Mouse (Mus musculus) midbrain, embryonic 15.5 days (tissue): ENCODE measurements at regions not wholly inside any gene's neighbourhood (a gene's known extent, or its start where the extent isn't known, plus 50 kb on each side); places are given as distances from the start of the nearest gene placed in this dataset.
"Not testable (repeated sequence)": the region's sequence is repeated elsewhere in the genome, so short reads cannot be mapped to it uniquely, and the experiment has no call there.

Experiments
- ATAC-seq: fragments of 200-750 bp; cut with Nextera tagmentation; replicated peaks from 2 replicates; pipeline ENCODE4 v1.8.0; 2017; ENCODE audit warnings: moderate TSS enrichment
- H3K27ac ChIP-seq: fragments of 300-500 bp; sonication (generic); 2 replicates; pipeline ENCODE4 v1.5.1; 2015; ENCODE audit warnings: mild to moderate bottlenecking, inconsistent platforms
- H3K27me3 ChIP-seq: fragments of 300-500 bp; sonication (generic); replicated peaks from 2 replicates; pipeline ENCODE4 v1.6.1; 2015; ENCODE audit warnings: inconsistent platforms
- H3K36me3 ChIP-seq: fragments of 300-500 bp; sonication (generic); replicated peaks from 2 replicates; pipeline ENCODE4 v1.6.1; 2015; ENCODE audit warnings: inconsistent platforms
- H3K4me1 ChIP-seq: fragments of 300-500 bp; sonication (generic); 2 replicates; pipeline ENCODE4 v1.6.1; 2015; ENCODE audit warnings: inconsistent platforms
- H3K4me2 ChIP-seq: fragments of 300-500 bp; sonication (generic); 2 replicates; pipeline ENCODE4 v1.6.1; 2015; ENCODE audit warnings: inconsistent platforms, mild to moderate bottlenecking, moderate library complexity
- H3K4me3 ChIP-seq: fragments of 300-500 bp; sonication (generic); 2 replicates; pipeline ENCODE4 v1.5.1; 2015; ENCODE audit warnings: mild to moderate bottlenecking, inconsistent platforms
- H3K9ac ChIP-seq: fragments of 300-500 bp; sonication (generic); 2 replicates; pipeline ENCODE4 v1.6.1; 2015; ENCODE audit warnings: mild to moderate bottlenecking, inconsistent platforms
- H3K9me3 ChIP-seq: fragments of 300-500 bp; sonication (generic); 2 replicates; pipeline ENCODE4 v1.6.1; 2016; ENCODE audit warnings: inconsistent platforms
- WGBS: fragments of 180-500 bp; shearing (Covaris S2); methylation state at CpG from one replicate; pipeline ENCODE4 v1.1.7; 2015; ENCODE audit warnings: mixed read lengths; 5-methylcytosine and 5-hydroxymethylcytosine counted together

DNA sequence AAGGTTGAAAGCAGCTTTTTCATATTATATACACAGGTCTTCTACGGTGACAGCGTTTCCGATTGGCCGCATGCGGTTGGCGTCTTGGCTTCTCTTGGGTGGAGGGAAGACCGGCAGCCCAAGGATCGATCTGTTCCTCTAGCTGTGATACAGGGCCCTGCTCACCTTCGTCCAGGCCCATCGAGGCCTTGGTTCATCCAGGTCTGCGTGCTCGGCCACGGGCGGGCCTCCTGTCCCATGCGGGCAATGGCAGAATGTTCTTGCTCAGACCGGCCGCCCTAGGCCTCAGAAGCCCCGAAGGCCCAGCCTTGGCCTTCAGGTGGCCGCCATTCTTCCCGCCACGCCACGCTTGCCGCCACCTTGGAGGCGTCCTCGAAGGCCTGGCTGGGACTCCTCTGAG, 194.4 kb upstream of the Ppp6c start:
- Histone ChIP-seq H3K27ac (no peak overlapping the region), H3K4me1 (no peaks in the 10 kb centered on the region), H3K9me3 (no peaks in the 10 kb centered on the region), H3K4me3 (no peak overlapping the region), H3K27me3 (no peaks in the 10 kb centered on the region), H3K36me3 (no peaks in the 10 kb centered on the region), H3K4me2 (no peak overlapping the region), H3K9ac (no peak overlapping the region)
- ATAC-seq: no peak
- 97% methylated on average over 25 of the region's 25 CpGs for WGBS

- Histone ChIP-seq H3K36me3 (no peaks in the 10 kb centered on the region), H3K27ac (no peak overlapping the region), H3K9me3 (no peaks in the 10 kb centered on the region), H3K4me1 (no peaks in the 10 kb centered on the region), H3K9ac (no peak overlapping the region), H3K4me3 (no peak overlapping the region), H3K4me2 (no peak overlapping the region), H3K27me3 (no peaks in the 10 kb centered on the region)
- 77% methylated on average over 2 of the region's 2 CpGs for WGBS
- ATAC-seq: no peak
These were observed 174.1 kb upstream of the Ppp6c start for GRCm38 (mm10) chr2:39400336-39400735.

DNA sequence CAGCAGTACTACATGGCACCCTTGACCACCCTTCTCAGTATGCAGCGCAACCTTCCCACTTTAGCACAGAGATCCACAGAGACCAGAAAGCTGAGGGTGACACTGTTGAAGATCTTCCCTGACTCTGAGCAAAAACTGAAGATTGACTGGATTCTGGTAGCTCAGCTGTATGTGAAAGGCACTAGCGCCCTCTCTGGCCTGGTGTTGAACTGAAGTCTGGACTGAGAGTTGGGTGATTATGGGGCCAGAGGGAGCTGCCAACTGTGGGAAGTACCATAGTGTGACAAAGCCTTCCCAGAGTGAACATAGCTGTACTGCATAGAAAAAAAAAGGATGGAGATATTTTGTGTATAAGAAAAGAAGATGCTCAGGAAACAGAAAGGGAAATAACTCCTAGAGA, 173.3 kb upstream of the Ppp6c start:
- H3K27ac ChIP-seq: no peak overlapping the region
- no peaks in the 10 kb centered on the region for H3K27me3 ChIP-seq
- no peak for ATAC-seq
- 73% methylated on average over 2 of the region's 2 CpGs for WGBS
- no peaks in the 10 kb centered on the region for H3K9me3 ChIP-seq
- H3K4me2 ChIP-seq: no peak overlapping the region
- H3K9ac ChIP-seq: no peak overlapping the region
- H3K36me3 ChIP-seq: no peaks in the 10 kb centered on the region
- no peak overlapping the region for H3K4me3 ChIP-seq
- no peaks in the 10 kb centered on the region for H3K4me1 ChIP-seq

DNA sequence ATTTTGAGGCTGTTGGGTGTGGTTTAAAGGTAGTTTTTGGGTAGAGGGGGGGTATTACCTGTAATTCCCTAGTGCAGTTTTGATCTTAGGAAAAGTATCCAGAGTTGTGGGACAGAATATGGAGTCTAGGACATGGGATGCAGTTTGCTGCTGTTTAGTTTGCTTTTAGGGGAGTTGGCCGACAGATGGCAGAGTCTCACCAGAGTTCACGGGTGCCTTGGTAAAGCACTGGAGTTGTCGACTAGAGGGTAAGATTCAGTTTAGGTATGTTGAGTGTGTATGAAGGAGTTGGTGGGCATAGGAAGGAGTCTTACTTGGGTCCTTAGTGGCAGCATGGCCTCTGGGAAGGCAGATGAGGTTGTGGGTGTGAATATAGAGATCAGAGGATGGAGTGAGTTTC, 168.4 kb upstream of the Ppp6c start:
- 60% methylated on average over 3 of the region's 3 CpGs for WGBS
- ATAC-seq: no peak
- Histone ChIP-seq H3K9ac (no peak overlapping the region), H3K9me3 (no peaks in the 10 kb centered on the region), H3K27ac (no peak overlapping the region), H3K27me3 (no peaks in the 10 kb centered on the region), H3K4me3 (no peak overlapping the region), H3K4me2 (no peak overlapping the region), H3K4me1 (no peaks in the 10 kb centered on the region), H3K36me3 (no peaks in the 10 kb centered on the region)

DNA sequence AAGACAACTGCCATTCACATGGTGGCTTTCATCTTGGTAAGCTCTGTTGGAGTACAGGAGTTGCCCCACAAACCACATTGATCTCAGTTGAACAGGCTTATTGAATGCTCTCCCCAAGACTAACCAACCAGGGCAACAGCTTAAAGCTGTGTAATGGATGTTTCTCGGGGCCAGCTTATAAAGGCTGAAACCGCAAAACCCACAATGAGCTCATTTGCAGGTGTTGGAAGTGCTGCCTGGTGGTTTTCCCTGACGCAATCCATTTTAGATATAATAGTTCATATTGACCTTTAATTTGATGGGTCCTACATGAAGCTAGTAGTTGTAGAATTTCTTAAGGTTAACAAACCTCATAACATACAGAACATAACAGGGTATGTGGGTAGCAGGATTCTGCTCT, 151.0 kb upstream of the Ppp6c start:
- 87% methylated on average over 3 of the region's 3 CpGs for WGBS

GRCm38 (mm10) chr2:39373068-39373779, 147.0 kb upstream of the Ppp6c start:
- H3K27ac ChIP-seq: no peak overlapping the region
- H3K9ac ChIP-seq: no peak overlapping the region
- WGBS: 15% methylated on average over 7 of the region's 7 CpGs
- peak; percentile 93 for ATAC-seq
- no peaks in the 10 kb centered on the region for H3K9me3 ChIP-seq
- no peaks in the 10 kb centered on the region for H3K36me3 ChIP-seq
- no peaks in the 10 kb centered on the region for H3K27me3 ChIP-seq
- H3K4me3 ChIP-seq: no peak overlapping the region
- no peaks in the 10 kb centered on the region for H3K4me1 ChIP-seq
- no peak overlapping the region for H3K4me2 ChIP-seq

More for the DNA sequence above, 151.0 kb upstream of the Ppp6c start:
- no peak overlapping the region for H3K27ac ChIP-seq
- H3K4me1 ChIP-seq: no peaks in the 10 kb centered on the region
- no peaks in the 10 kb centered on the region for H3K27me3 ChIP-seq
- ATAC-seq: no peak
- no peaks in the 10 kb centered on the region for H3K9me3 ChIP-seq
- H3K36me3 ChIP-seq: no peaks in the 10 kb centered on the region
- H3K4me3 ChIP-seq: no peak overlapping the region
- no peak overlapping the region for H3K4me2 ChIP-seq
- no peak overlapping the region for H3K9ac ChIP-seq

DNA sequence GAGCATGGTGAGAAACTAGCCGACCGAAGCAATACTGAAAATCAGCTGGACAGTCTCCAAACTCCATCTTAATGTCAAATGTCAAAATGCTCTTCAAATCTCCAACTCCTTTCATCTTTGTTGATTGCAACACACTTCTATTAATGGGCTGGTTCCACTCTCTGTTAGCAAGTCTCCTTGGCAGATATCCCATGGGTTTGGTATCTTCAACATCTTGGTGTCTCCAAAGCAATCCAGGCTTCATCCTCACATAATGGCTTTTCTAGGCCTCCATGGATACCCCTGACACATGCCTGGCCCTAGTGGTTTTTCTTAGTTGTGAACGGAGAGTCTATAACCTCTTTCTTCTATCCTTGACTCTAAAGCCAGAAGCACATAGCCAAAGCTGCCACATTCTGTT, 118.0 kb upstream of the Ppp6c start:
- H3K9me3 ChIP-seq: no peaks in the 10 kb centered on the region
- WGBS: 94% methylated on average over 3 of the region's 3 CpGs
- no peak overlapping the region for H3K27ac ChIP-seq
- H3K27me3 ChIP-seq: no peaks in the 10 kb centered on the region
- no peak overlapping the region for H3K4me2 ChIP-seq
- H3K4me3 ChIP-seq: no peak overlapping the region
- H3K9ac ChIP-seq: no peak overlapping the region
- H3K36me3 ChIP-seq: no peaks in the 10 kb centered on the region
- no peak for ATAC-seq
- H3K4me1 ChIP-seq: no peaks in the 10 kb centered on the region

GRCm38 (mm10) chr2:39340406-39340805, 114.2 kb upstream of the Ppp6c start:
- no peak overlapping the region for H3K4me2 ChIP-seq
- no peaks in the 10 kb centered on the region for H3K27me3 ChIP-seq
- WGBS: 76% methylated on average over 3 of the region's 3 CpGs
- no peaks in the 10 kb centered on the region for H3K9me3 ChIP-seq
- H3K27ac ChIP-seq: no peak overlapping the region
- no peaks in the 10 kb centered on the region for H3K36me3 ChIP-seq
- no peak for ATAC-seq
- no peak overlapping the region for H3K9ac ChIP-seq
- H3K4me1 ChIP-seq: no peaks in the 10 kb centered on the region
- no peak overlapping the region for H3K4me3 ChIP-seq

DNA sequence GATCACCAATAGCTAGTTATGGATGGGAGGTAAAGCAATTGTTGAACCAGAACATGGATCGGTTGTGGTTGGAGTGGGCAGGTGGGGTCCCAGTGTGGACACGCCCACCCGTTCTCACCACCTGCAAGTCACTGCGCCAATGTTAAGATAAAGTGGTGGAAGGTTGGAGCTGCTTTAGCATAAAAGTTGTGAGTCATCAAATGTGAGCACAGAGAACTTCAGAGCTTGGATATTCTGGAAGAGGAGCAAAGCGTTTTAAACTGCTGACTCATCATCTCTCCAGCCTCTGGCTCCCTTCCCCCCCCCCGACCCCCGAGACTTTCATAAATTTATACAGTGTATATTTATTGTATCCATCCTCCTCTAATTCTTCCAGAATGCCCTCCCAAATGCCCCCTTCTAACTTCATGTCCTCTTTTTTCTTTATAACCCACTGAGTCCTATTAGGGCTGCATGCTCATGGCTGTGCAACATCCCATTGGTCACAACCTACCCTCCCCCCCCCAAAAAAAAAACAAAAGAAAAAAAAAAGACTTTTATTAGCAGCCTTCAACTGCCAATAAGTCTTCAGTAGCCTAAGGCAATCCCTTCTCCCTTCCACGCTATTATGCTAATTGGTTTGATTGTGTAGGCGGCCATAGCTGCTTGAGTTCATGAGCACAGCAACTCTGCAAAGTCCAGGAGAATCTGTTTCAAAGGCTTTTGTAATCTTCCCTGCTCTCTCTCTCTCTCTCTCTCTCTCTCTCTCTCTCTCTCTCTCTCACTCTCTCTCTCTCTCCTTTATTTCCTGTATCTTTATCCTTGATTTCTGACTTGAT, 112.8 kb upstream of the Ppp6c start:
- H3K9me3 ChIP-seq: no peaks in the 10 kb centered on the region
- 78% methylated on average over 9 of the region's 9 CpGs for WGBS
- ATAC-seq: no peak

GRCm38 (mm10) chr2:39337524-39337923, 111.3 kb upstream of the Ppp6c start:
- Histone ChIP-seq H3K4me3 (no peak overlapping the region), H3K9ac (no peak overlapping the region), H3K27ac (no peak overlapping the region), H3K4me1 (no peaks in the 10 kb centered on the region), H3K36me3 (no peaks in the 10 kb centered on the region), H3K9me3 (no peaks in the 10 kb centered on the region), H3K27me3 (no peaks in the 10 kb centered on the region), H3K4me2 (no peak overlapping the region)
- no peak for ATAC-seq
- 98% methylated on average over 1 of the region's 1 CpGs for WGBS

More for the DNA sequence above, 112.8 kb upstream of the Ppp6c start:
- H3K4me3 ChIP-seq: no peak overlapping the region
- no peak overlapping the region for H3K27ac ChIP-seq
- no peaks in the 10 kb centered on the region for H3K4me1 ChIP-seq
- no peaks in the 10 kb centered on the region for H3K36me3 ChIP-seq
- no peak overlapping the region for H3K4me2 ChIP-seq
- H3K27me3 ChIP-seq: no peaks in the 10 kb centered on the region
- H3K9ac ChIP-seq: no peak overlapping the region

DNA sequence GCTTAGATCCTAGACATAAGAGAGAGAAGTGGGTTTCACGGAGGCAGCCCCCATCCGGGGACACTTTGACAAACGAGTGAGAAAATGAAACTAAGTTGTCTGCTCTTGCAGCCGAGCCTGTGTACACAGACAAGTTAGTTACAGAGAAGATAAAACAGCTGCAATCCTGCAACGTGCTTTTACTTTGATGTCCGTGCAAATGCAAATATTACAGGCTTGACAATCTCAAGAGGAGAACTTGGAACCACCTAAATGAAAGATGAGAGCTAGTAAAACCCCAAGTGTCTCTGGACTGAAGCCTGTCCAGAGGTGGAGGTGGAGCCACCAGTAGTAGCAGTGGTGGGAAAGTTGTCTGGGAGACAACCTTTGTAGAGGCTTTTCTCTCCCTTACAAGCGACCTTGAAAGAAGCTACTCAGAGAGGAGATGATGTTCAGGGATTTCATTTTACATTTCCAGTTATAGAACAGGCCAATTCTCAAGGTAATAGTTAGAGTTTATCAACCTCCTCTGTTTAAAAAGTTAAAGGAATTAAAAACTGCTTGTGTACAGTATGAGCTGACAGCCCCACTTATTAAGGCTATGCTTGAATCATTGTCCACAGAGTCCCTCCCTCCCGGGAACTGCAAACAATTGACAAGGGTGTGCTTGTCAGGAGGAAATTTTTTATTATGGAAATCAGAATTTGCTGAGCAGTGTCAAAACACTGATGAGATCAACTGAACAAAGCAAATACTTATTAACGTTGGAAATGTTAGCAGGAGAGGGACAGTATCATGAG, 99.7 kb upstream of the Ppp6c start:
- Histone ChIP-seq H3K27ac (no peak overlapping the region), H3K4me2 (no peak overlapping the region), H3K27me3 (no peaks in the 10 kb centered on the region), H3K4me1 (no peaks in the 10 kb centered on the region), H3K36me3 (no peaks in the 10 kb centered on the region), H3K4me3 (no peak overlapping the region), H3K9me3 (no peaks in the 10 kb centered on the region), H3K9ac (no peak overlapping the region)
- 58% methylated on average over 9 of the region's 9 CpGs for WGBS
- ATAC-seq: no peak

- not testable (repeated sequence) for H3K27ac ChIP-seq, ATAC-seq, H3K36me3 ChIP-seq, H3K9me3 ChIP-seq, H3K4me2 ChIP-seq, H3K9ac ChIP-seq, H3K4me1 ChIP-seq, H3K27me3 ChIP-seq, H3K4me3 ChIP-seq
- 81% methylated on average over 3 of the region's 3 CpGs for WGBS
These were observed 98.9 kb upstream of the Ppp6c start for GRCm38 (mm10) chr2:39325122-39325521.
